In the genomic region with DNA sequence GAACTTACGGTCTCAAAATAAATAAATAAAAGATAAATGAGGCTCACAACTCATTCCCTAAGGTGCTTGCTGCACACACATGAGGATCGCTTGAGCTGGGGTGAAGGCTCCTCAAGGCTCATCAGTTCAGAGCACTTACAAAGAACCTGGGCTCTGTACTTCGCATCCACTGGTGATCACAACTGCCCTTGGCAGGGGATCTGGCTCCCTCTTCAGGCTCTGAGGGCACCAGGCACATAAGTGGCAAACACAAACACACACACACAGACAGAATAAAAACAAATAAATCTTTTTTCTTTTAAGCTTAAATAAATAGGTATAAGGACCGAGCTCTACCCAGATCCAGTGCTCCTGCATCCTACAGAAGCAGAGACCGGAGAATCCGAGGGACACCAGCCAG, we compare ENCODE assay signal across 18 mouse cellular contexts. TPM values are rescaled to one million over a fixed set of nuclear protein-coding genes. Genes with fewer than 3 reads are reported as not detected.
DNase-seq lines count a peak whose midpoint lies in the region; ATAC-seq and TF ChIP-seq lines count a peak whose summit lies in the region.
"Had no signal": no experiment of that assay in that cellular context is flagged by ENCODE, and none has a peak within 500 bp of the region (broad histone marks: within the 10 kb centered on the region; RNA-seq: fewer than 3 reads in every experiment).

No protein-coding gene starts in this region.

- no peaks in the 10 kb centered on the region for H3K4me1 ChIP-seq in liver, embryonic 14.5 days (replicated peaks; ENCODE audit: control insufficient read depth in 2 of 2, insufficient read depth in 2 of 2, low read length in 1 of 2)
- no peaks in the 10 kb centered on the region for H3K4me1 ChIP-seq in liver, embryonic 11.5 days (replicated peaks; ENCODE audit: control insufficient read depth, insufficient read depth, low read length)
- H3K4me1 ChIP-seq: embryonic facial prominence, embryonic 12.5 days; forebrain, embryonic 13.5 days; heart, embryonic 15.5 days; intestine, embryonic 15.5 days; lung, embryonic 15.5 days; midbrain, embryonic 13.5 days had no signal

- no peak for TF ChIP-seq EP300 in liver, embryonic 14.5 days (IDR thresholded peaks at IDR 0.05; ENCODE audit: low read depth)

- no peak overlapping the region for H3K4me2 ChIP-seq in liver, embryonic 14.5 days (ENCODE audit: low read depth)
- no peak overlapping the region for H3K4me2 ChIP-seq in liver, embryonic 11.5 days
- H3K4me2 ChIP-seq: embryonic facial prominence, embryonic 12.5 days; forebrain, embryonic 13.5 days; heart, embryonic 15.5 days; intestine, embryonic 15.5 days; lung, embryonic 15.5 days; midbrain, embryonic 13.5 days had no signal

- no peaks in the 10 kb centered on the region for H3K27me3 ChIP-seq in liver, embryonic 14.5 days (ENCODE audit: control insufficient read depth, insufficient read depth, low read length)
- H3K27me3 ChIP-seq in liver, embryonic 11.5 days (replicated peaks; ENCODE audit: control insufficient read depth, insufficient read depth, low read length): no peaks in the 10 kb centered on the region
- H3K27me3 ChIP-seq: embryonic facial prominence, embryonic 12.5 days; forebrain, embryonic 13.5 days; heart, embryonic 15.5 days; intestine, embryonic 15.5 days; lung, embryonic 15.5 days; midbrain, embryonic 13.5 days had no signal

- no peak overlapping the region for H3K4me3 ChIP-seq in liver, embryonic 14.5 days (ENCODE audit: insufficient read depth in 1 of 2, low read depth in 2 of 2, low read length in 2 of 2)
- no peak overlapping the region for H3K4me3 ChIP-seq in liver, embryonic 11.5 days (ENCODE audit: low read depth, low read length)
- H3K4me3 ChIP-seq: embryonic facial prominence, embryonic 12.5 days; forebrain, embryonic 13.5 days; heart, embryonic 15.5 days; intestine, embryonic 15.5 days; lung, embryonic 15.5 days; midbrain, embryonic 13.5 days had no signal

- TF ChIP-seq POLR2A in brain, embryonic 14.5 days (IDR thresholded peaks at IDR 0.05; ENCODE audit: borderline replicate concordance, extremely low read depth, insufficient read depth, insufficient read length, poor library complexity, severe bottlenecking): no peak

- H3K9ac ChIP-seq in liver, embryonic 14.5 days (replicated peaks): no peak overlapping the region
- no peak overlapping the region for H3K9ac ChIP-seq in liver, embryonic 11.5 days (ENCODE audit: low read depth, low read length)
- H3K9ac ChIP-seq: embryonic facial prominence, embryonic 12.5 days; forebrain, embryonic 13.5 days; heart, embryonic 15.5 days; intestine, embryonic 15.5 days; lung, embryonic 15.5 days; midbrain, embryonic 13.5 days had no signal

- DNase-seq in embryo, embryonic 11 days: peak; percentile 16
- no peak for DNase-seq in embryo, embryonic 10 days (ENCODE audit: low spot score)
- DNase-seq in liver, embryonic 14.5 days (ENCODE audit: low read depth in 3 of 3, low spot score in 3 of 3): no peak
- no peak for DNase-seq in liver, embryonic 11.5 days (ENCODE audit: low spot score)
- DNase-seq in 416B (ENCODE audit: low read depth): peak; percentile 50
- no peak for DNase-seq in brain, embryonic 14.5 days (ENCODE audit: low read depth)
- no peak for DNase-seq in adrenal gland, postnatal 4 days (ENCODE audit: low spot score in 2 of 2)
- no peak for DNase-seq in kidney, adult 18-20 months
- DNase-seq: adrenal gland, postnatal 36 days; cerebellum, adult 8-10 months; gastrocnemius, postnatal 14 days; retina, postnatal 1 day had no signal

- H3K27ac ChIP-seq in liver, embryonic 14.5 days: no peak overlapping the region
- H3K27ac ChIP-seq in liver, embryonic 11.5 days (ENCODE audit: low read depth, low read length): no peak overlapping the region
- H3K27ac ChIP-seq: embryonic facial prominence, embryonic 12.5 days; forebrain, embryonic 13.5 days; heart, embryonic 15.5 days; intestine, embryonic 15.5 days; lung, embryonic 15.5 days; midbrain, embryonic 13.5 days had no signal

- ATAC-seq in liver, embryonic 14.5 days (ENCODE audit: insufficient read depth): no peak
- no peak for ATAC-seq in liver, embryonic 11.5 days (replicated peaks; ENCODE audit: low FRiP score)
- ATAC-seq: forebrain, embryonic 13.5 days; intestine, embryonic 15.5 days; midbrain, embryonic 13.5 days had no signal

- H3K9me3 ChIP-seq in liver, embryonic 14.5 days (ENCODE audit: control insufficient read depth, low read length): no peaks in the 10 kb centered on the region
- H3K9me3 ChIP-seq in liver, embryonic 11.5 days (ENCODE audit: control insufficient read depth, low read length): no peaks in the 10 kb centered on the region
- H3K9me3 ChIP-seq: embryonic facial prominence, embryonic 12.5 days; forebrain, embryonic 13.5 days; heart, embryonic 15.5 days; intestine, embryonic 15.5 days; lung, embryonic 15.5 days; midbrain, embryonic 13.5 days had no signal

- TF ChIP-seq CTCF in liver, embryonic 14.5 days (IDR thresholded peaks at IDR 0.05; ENCODE audit: low read depth): peak; percentile 63
- peak; percentile 23; the same call in 1 of the 2 replicates for TF ChIP-seq CTCF in brain, embryonic 14.5 days (IDR thresholded peaks at IDR 0.05; ENCODE audit: borderline replicate concordance, extremely low read depth, insufficient read depth, insufficient read length)

- WGBS in liver, embryonic 14.5 days (ENCODE audit: insufficient replicate concordance): 84% methylated on average over 6 of the region's 6 CpGs
- 84% methylated on average over 6 of the region's 6 CpGs for WGBS in liver, embryonic 11.5 days

- peaks cover 9% of the 10 kb centered on the region for H3K36me3 ChIP-seq in liver, embryonic 14.5 days (replicated peaks; ENCODE audit: control insufficient read depth, insufficient read depth, low read depth)
- peaks cover 13% of the 10 kb centered on the region for H3K36me3 ChIP-seq in liver, embryonic 11.5 days (ENCODE audit: control insufficient read depth, insufficient read depth, low read length)
- H3K36me3 ChIP-seq: embryonic facial prominence, embryonic 12.5 days; lung, embryonic 15.5 days had no signal

RNA-seq across cellular contexts. Expression of a gene that starts 8.1 kb away (rescaled TPM):
- 123 and 181 TPM in 2 replicates for polyA plus RNA-seq in liver, embryonic 14.5 days (2012; rRNA removed)
- polyA plus RNA-seq in liver, embryonic 14.5 days (2014; fragmentation: Nextera tagmentation; extraction: Ambion mirVana): 248 and 249 TPM in 2 replicates
- 371 and 439 TPM in 2 replicates for polyA plus RNA-seq in liver, embryonic 11.5 days (2014; fragmentation: Nextera tagmentation; extraction: Ambion mirVana)
- polyA plus RNA-seq in brain, embryonic 14.5 days (2012; rRNA removed): 307 and 437 TPM in 2 replicates
- 100 to 1,000 TPM; 255 to 270 TPM for total RNA-seq in adrenal gland, postnatal 4 days (2021)

RNA-seq across cellular contexts. Expression of a gene that starts 8.3 kb away (rescaled TPM):
- polyA plus RNA-seq in liver, embryonic 14.5 days (2012; rRNA removed): 37.3 and 40.9 TPM in 2 replicates
- polyA plus RNA-seq in liver, embryonic 14.5 days (2014; fragmentation: Nextera tagmentation; extraction: Ambion mirVana): 55.3 and 62.5 TPM in 2 replicates
- 87.5 and 91.4 TPM in 2 replicates for polyA plus RNA-seq in liver, embryonic 11.5 days (2014; fragmentation: Nextera tagmentation; extraction: Ambion mirVana)
- polyA plus RNA-seq in brain, embryonic 14.5 days (2012; rRNA removed): 28.5 and 37.2 TPM in 2 replicates
- total RNA-seq in adrenal gland, postnatal 4 days (2021): 10 to 100 TPM; 67.9 to 74.5 TPM

RNA-seq across cellular contexts. Expression of a gene that starts 8.8 kb away (rescaled TPM):
- 1.9 and 3.9 TPM in 2 replicates for polyA plus RNA-seq in liver, embryonic 14.5 days (2012; rRNA removed)
- 5.1 and 5.5 TPM in 2 replicates for polyA plus RNA-seq in liver, embryonic 14.5 days (2014; fragmentation: Nextera tagmentation; extraction: Ambion mirVana)
- 10.8 and 12.1 TPM in 2 replicates for polyA plus RNA-seq in liver, embryonic 11.5 days (2014; fragmentation: Nextera tagmentation; extraction: Ambion mirVana)
- polyA plus RNA-seq in brain, embryonic 14.5 days (2012; rRNA removed): 13.2 and 13.9 TPM in 2 replicates
- 10 to 100 TPM; 36.7 to 44.4 TPM for total RNA-seq in adrenal gland, postnatal 4 days (2021)

RNA-seq across cellular contexts. Expression of a gene that starts 23.9 kb away (rescaled TPM):
- 1.7 and 5.0 TPM in 2 replicates for polyA plus RNA-seq in liver, embryonic 14.5 days (2012; rRNA removed)
- 9.6 and 9.8 TPM in 2 replicates for polyA plus RNA-seq in liver, embryonic 14.5 days (2014; fragmentation: Nextera tagmentation; extraction: Ambion mirVana)
- polyA plus RNA-seq in liver, embryonic 11.5 days (2014; fragmentation: Nextera tagmentation; extraction: Ambion mirVana): 20.0 and 31.5 TPM in 2 replicates
- polyA plus RNA-seq in brain, embryonic 14.5 days (2012; rRNA removed): 25.9 and 36.7 TPM in 2 replicates
- 10 to 100 TPM; 45.5 to 49.1 TPM for total RNA-seq in adrenal gland, postnatal 4 days (2021)

RNA-seq across cellular contexts. Expression of a gene that starts 23.9 kb away (rescaled TPM):
- 17.9 and 21.2 TPM in 2 replicates for polyA plus RNA-seq in liver, embryonic 14.5 days (2012; rRNA removed)
- polyA plus RNA-seq in liver, embryonic 14.5 days (2014; fragmentation: Nextera tagmentation; extraction: Ambion mirVana): 11.5 and 14.0 TPM in 2 replicates
- 55.8 and 62.5 TPM in 2 replicates for polyA plus RNA-seq in liver, embryonic 11.5 days (2014; fragmentation: Nextera tagmentation; extraction: Ambion mirVana)
- 78.8 and 96.1 TPM in 2 replicates for polyA plus RNA-seq in brain, embryonic 14.5 days (2012; rRNA removed)
- total RNA-seq in adrenal gland, postnatal 4 days (2021): 10 to 100 TPM; 25.5 to 27.7 TPM

Comparison
In these comparisons a context has a peak if more than half of its experiments do, and no peak if none do; other contexts are left out.
1. DNase-seq: peak in embryo, embryonic 11 days (single experiment) and 416B (single experiment); none in embryo, embryonic 10 days (single experiment), liver, embryonic 14.5 days (0 of 3), liver, embryonic 11.5 days (single experiment), brain, embryonic 14.5 days (single experiment), adrenal gland, postnatal 4 days (0 of 2) and kidney, adult 18-20 months (single experiment).